Mouse (Mus musculus) liver, adult 2 months (tissue): Measurements from ENCODE around the gene Sbk3.

Source experiments
- CTCF ChIP-seq: fragments of 200-500 bp; IDR thresholded peaks from 2 replicates; pipeline ENCODE4 v1.5.1; 2011; ENCODE audit warnings: low read depth, low read length, control low read depth
- POLR2A ChIP-seq: fragments of 200-500 bp; IDR thresholded peaks from 2 replicates; pipeline ENCODE4 v1.6.1; 2011; ENCODE audit warnings: low read length, control low read depth; ENCODE audit not compliant: insufficient read depth; ENCODE audit errors: extremely low read depth

- TF ChIP-seq POLR2A, result no peak
- no peak for TF ChIP-seq CTCF
Observed at GRCm38 (mm10) chr7:5020685-5021084, 49.7 kb upstream of the Sbk3 start.
